Mouse (Mus musculus): ENCODE data around the gene Kmt5b. TPM values are rescaled to one million over a fixed set of nuclear protein-coding genes. Genes with fewer than 3 reads are reported as not detected.
A peak's percentile ranks its signal among the peaks of the same experiment; 100 is the strongest.

Kmt5b gene
- polyA plus RNA-seq, 1 experiment from 2014 or later, result 7.4 TPM

DNA sequence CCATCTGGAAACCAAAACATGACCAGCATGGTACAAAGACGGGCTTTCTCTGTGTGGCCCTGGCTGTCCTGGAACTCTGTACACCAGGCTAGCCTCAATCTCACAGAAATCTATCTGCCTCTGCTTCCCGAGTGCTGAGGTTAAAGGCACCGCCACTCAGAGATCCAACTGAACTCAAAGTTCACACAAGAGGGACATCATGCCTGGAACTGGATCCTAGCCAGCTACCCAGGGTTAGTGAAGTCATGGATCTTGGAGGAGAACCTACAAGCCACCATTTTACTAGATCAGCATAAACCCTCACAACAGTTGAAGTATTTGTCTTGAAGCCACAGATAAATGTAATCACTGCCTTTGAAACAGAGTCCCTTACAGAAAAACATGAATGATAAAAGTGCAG, 31.2 kb upstream of the Kmt5b start:
- Histone ChIP-seq H3K4me2 (ENCODE audit: low read depth, low read length) (no peak overlapping the region), H3K27ac (ENCODE audit: low read length) (no peak overlapping the region), H3K9ac (ENCODE audit: low read depth, low read length) (no peak overlapping the region), H3K9me3 (replicated peaks; ENCODE audit: control insufficient read depth, low read length) (no peaks in the 10 kb centered on the region), H3K4me1 (ENCODE audit: control insufficient read depth, low read depth, low read length) (no peaks in the 10 kb centered on the region), H3K36me3 (ENCODE audit: control insufficient read depth, insufficient read depth) (no peaks in the 10 kb centered on the region), H3K4me3 (ENCODE audit: low read depth, low read length) (no peak overlapping the region), H3K27me3 (ENCODE audit: control insufficient read depth, insufficient read depth, low read depth, low read length) (no peaks in the 10 kb centered on the region)
- 55% methylated on average over 3 of the region's 3 CpGs for WGBS (ENCODE audit: insufficient replicate concordance)
- ATAC-seq (ENCODE audit: low read depth), result no peak

DNA sequence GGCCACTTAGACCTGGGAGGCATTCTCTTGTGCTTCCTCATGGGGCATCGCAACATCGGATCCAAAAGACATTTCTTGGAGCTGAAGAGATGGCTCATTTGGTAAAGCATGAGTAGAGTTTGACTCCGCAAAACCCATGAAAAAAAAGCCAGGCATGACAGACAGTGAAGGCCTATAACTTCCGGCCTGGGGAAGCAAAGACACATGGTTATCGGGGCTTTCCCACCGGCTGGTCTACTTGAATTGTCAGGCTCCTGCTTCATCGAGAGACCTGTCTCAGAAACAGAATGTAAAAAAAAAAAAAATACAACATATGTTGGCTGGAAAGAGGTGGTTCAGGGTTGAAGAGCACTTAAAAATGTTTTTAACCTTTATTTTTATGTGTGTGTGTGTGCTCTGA, 27.6 kb upstream of the Kmt5b start:
- no peak overlapping the region for H3K27ac ChIP-seq (ENCODE audit: low read length)
- WGBS (ENCODE audit: insufficient replicate concordance), result 77% methylated on average over 7 of the region's 7 CpGs
- H3K9me3 ChIP-seq (replicated peaks; ENCODE audit: control insufficient read depth, low read length), result no peaks in the 10 kb centered on the region
- H3K4me3 ChIP-seq (ENCODE audit: low read depth, low read length), result no peak overlapping the region
- H3K27me3 ChIP-seq (ENCODE audit: control insufficient read depth, insufficient read depth, low read depth, low read length), result no peaks in the 10 kb centered on the region
- H3K36me3 ChIP-seq (ENCODE audit: control insufficient read depth, insufficient read depth), result no peaks in the 10 kb centered on the region
- H3K9ac ChIP-seq (ENCODE audit: low read depth, low read length), result no peak overlapping the region
- ATAC-seq (ENCODE audit: low read depth), result no peak
- H3K4me1 ChIP-seq (ENCODE audit: control insufficient read depth, low read depth, low read length), result no peaks in the 10 kb centered on the region; the same call in 1 of the 2 replicates
- no peak overlapping the region for H3K4me2 ChIP-seq (ENCODE audit: low read depth, low read length)

DNA sequence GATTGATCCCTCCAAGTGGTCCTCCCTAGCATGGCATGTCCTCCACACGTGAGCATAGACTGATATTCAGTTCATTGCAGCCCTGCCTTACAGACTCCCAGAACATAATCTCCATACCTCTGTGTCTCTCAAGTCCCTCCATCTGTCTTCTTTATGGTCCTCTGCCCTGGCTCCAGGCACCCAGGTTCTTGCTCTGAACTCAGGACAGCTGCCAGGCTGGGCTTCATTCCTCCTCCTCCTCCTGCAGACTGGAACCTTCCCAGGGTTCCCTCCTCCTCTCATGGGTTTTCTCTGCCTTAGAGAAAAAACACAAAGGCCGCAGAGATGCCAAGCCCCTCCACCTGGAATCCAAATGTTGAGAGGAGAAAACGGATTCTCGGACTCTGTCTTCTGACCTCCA, 24.5 kb upstream of the Kmt5b start:
- Histone ChIP-seq H3K27ac (ENCODE audit: low read length) (no peak overlapping the region), H3K4me2 (ENCODE audit: low read depth, low read length) (no peak overlapping the region), H3K27me3 (ENCODE audit: control insufficient read depth, insufficient read depth, low read depth, low read length) (no peaks in the 10 kb centered on the region), H3K9ac (ENCODE audit: low read depth, low read length) (no peak overlapping the region), H3K36me3 (ENCODE audit: control insufficient read depth, insufficient read depth) (no peaks in the 10 kb centered on the region), H3K4me1 (ENCODE audit: control insufficient read depth, low read depth, low read length) (no peaks in the 10 kb centered on the region; the same call in 1 of the 2 replicates), H3K9me3 (replicated peaks; ENCODE audit: control insufficient read depth, low read length) (peaks cover 3% of the 10 kb centered on the region), H3K4me3 (ENCODE audit: low read depth, low read length) (no peak overlapping the region)
- 62% methylated on average over 4 of the region's 4 CpGs for WGBS (ENCODE audit: insufficient replicate concordance)
- no peak for ATAC-seq (ENCODE audit: low read depth)

DNA sequence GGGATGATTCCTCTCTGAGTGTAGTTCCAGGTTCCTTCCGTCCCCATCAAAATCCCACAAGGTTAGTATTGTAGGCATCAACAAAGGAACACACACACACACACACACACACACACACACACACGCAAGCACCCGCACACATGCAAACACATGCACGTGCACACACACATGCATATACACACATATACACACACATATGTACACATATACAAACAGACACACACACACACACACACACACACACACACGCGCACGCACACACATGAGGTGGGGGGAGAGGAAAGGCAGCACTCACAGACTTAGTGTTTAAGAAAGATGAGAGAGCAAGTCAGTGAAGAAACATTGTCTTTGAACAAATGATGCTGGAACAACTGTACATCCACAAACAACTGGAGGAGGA, 23.9 kb upstream of the Kmt5b start:
- Histone ChIP-seq H3K36me3 (ENCODE audit: control insufficient read depth, insufficient read depth) (no peaks in the 10 kb centered on the region), H3K4me3 (ENCODE audit: low read depth, low read length) (no peak overlapping the region), H3K27me3 (ENCODE audit: control insufficient read depth, insufficient read depth, low read depth, low read length) (no peaks in the 10 kb centered on the region), H3K27ac (ENCODE audit: low read length) (no peak overlapping the region), H3K4me2 (ENCODE audit: low read depth, low read length) (no peak overlapping the region), H3K4me1 (ENCODE audit: control insufficient read depth, low read depth, low read length) (no peaks in the 10 kb centered on the region; the same call in 1 of the 2 replicates), H3K9ac (ENCODE audit: low read depth, low read length) (no peak overlapping the region), H3K9me3 (replicated peaks; ENCODE audit: control insufficient read depth, low read length) (peaks cover 3% of the 10 kb centered on the region)
- ATAC-seq (ENCODE audit: low read depth), result no peak
- 67% methylated on average over 7 of the region's 7 CpGs for WGBS (ENCODE audit: insufficient replicate concordance)

DNA sequence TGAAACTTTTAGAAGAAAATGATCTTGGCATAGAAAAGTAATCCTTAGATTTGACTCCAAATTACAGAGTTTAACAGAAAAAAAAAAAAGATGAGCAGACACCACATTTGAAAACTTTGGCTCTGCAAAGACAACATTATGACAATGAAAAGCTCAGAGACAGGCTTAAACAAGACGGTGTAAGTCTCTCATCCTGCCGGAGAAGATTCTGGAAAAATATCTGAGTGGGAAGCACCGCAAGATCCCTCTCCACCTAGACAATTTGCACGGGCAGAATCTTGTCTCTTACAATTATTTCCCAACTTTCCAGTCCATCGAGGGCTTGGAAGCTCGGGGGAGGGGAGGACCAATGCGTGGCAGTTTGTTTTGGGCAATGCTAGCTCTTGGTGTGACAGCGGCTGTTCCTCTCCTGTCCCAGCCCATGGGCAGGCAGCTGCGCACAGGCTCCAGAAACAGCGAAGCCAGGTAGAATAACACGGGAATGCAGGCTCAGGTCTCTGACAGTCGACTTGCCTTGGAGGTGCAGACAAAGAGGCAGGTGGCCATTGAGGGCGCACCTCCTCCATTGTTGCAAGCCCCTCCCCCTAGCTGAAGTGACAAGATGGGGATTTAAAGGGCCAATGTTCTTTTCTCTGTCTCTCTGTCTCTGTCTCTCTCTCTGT, 23.2 kb upstream of the Kmt5b start:
- H3K9ac ChIP-seq (ENCODE audit: low read depth, low read length), result peak overlapping the region; percentile 45; the same call in 1 of the 2 replicates
- peak overlapping the region; percentile 58 for H3K4me3 ChIP-seq (ENCODE audit: low read depth, low read length)
- H3K27ac ChIP-seq (ENCODE audit: low read length), result no peak overlapping the region
- no peak for ATAC-seq (ENCODE audit: low read depth)
- no peaks in the 10 kb centered on the region for H3K27me3 ChIP-seq (ENCODE audit: control insufficient read depth, insufficient read depth, low read depth, low read length)
- peaks cover 3% of the 10 kb centered on the region for H3K9me3 ChIP-seq (replicated peaks; ENCODE audit: control insufficient read depth, low read length)
- no peaks in the 10 kb centered on the region for H3K36me3 ChIP-seq (ENCODE audit: control insufficient read depth, insufficient read depth)
- H3K4me2 ChIP-seq (ENCODE audit: low read depth, low read length), result peak overlapping the region; percentile 73
- 6% methylated on average over 13 of the region's 13 CpGs for WGBS (ENCODE audit: insufficient replicate concordance)
- no peaks in the 10 kb centered on the region; the same call in 1 of the 2 replicates for H3K4me1 ChIP-seq (ENCODE audit: control insufficient read depth, low read depth, low read length)

DNA sequence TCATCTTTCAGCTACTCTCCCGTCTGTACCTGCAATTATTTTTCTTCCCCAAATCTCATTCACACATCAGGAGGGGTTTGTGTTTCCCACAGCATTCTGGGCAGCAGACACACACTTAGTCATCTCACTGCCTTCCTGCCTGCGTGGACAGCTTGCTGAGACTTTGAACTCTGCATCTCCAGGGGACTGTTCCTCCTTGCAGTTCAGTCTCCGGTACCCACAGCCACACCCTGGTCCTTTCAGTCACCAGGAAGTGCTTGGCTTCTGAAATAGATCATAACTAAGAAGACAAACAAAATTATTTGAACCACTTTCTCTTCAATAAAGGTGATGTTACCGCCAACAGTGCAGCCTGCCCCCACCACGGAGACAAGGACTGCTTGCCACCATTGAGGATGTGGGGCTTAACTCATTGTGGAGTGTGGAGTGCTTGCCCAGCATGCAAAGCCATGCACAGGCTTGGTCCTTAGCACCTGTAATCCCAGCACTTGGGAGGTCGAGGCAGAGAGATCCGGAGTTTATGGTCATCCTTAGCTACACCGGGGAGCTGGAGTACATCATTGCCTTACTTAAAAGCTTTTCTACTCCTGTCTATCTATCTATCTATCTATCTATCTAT, 14.5 kb upstream of the Kmt5b start:
- no peak overlapping the region for H3K4me2 ChIP-seq (ENCODE audit: low read depth, low read length)
- H3K27me3 ChIP-seq (ENCODE audit: control insufficient read depth, insufficient read depth, low read depth, low read length), result no peaks in the 10 kb centered on the region
- H3K4me1 ChIP-seq (ENCODE audit: control insufficient read depth, low read depth, low read length), result no peaks in the 10 kb centered on the region
- H3K36me3 ChIP-seq (ENCODE audit: control insufficient read depth, insufficient read depth), result no peaks in the 10 kb centered on the region
- no peaks in the 10 kb centered on the region for H3K9me3 ChIP-seq (replicated peaks; ENCODE audit: control insufficient read depth, low read length)
- 36% methylated on average over 8 of the region's 8 CpGs for WGBS (ENCODE audit: insufficient replicate concordance)
- H3K9ac ChIP-seq (ENCODE audit: low read depth, low read length), result no peak overlapping the region
- H3K27ac ChIP-seq (ENCODE audit: low read length), result no peak overlapping the region
- no peak overlapping the region for H3K4me3 ChIP-seq (ENCODE audit: low read depth, low read length)
- no peak for ATAC-seq (ENCODE audit: low read depth)

DNA sequence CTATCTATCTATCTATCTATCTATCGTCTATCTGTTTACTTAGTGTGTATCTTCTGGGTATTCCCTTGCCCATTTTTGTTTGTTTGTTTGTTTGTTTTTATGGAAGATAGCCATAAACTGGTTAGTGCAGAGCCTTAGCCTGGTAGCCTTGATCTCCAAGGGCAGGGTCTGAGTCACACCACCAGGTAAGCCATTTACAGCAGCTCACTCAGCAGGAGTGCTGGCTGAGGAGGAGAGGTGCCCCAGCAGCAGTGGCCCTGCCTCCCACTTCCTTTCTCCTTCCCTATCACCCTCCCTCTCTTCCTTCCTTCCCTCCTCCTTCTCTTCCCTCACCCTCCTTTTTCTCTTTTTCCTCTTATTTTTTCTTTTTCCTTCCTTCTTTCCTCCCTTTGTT, 14.0 kb upstream of the Kmt5b start:
- no peaks in the 10 kb centered on the region for H3K9me3 ChIP-seq (replicated peaks; ENCODE audit: control insufficient read depth, low read length)
- H3K27me3 ChIP-seq (ENCODE audit: control insufficient read depth, insufficient read depth, low read depth, low read length), result no peaks in the 10 kb centered on the region
- no peak overlapping the region for H3K27ac ChIP-seq (ENCODE audit: low read length)
- WGBS (ENCODE audit: insufficient replicate concordance), result 48% methylated on average over 1 of the region's 1 CpGs
- no peaks in the 10 kb centered on the region for H3K36me3 ChIP-seq (ENCODE audit: control insufficient read depth, insufficient read depth)
- no peaks in the 10 kb centered on the region for H3K4me1 ChIP-seq (ENCODE audit: control insufficient read depth, low read depth, low read length)
- H3K9ac ChIP-seq (ENCODE audit: low read depth, low read length), result no peak overlapping the region
- no peak overlapping the region for H3K4me2 ChIP-seq (ENCODE audit: low read depth, low read length)
- no peak for ATAC-seq (ENCODE audit: low read depth)
- no peak overlapping the region for H3K4me3 ChIP-seq (ENCODE audit: low read depth, low read length)

DNA sequence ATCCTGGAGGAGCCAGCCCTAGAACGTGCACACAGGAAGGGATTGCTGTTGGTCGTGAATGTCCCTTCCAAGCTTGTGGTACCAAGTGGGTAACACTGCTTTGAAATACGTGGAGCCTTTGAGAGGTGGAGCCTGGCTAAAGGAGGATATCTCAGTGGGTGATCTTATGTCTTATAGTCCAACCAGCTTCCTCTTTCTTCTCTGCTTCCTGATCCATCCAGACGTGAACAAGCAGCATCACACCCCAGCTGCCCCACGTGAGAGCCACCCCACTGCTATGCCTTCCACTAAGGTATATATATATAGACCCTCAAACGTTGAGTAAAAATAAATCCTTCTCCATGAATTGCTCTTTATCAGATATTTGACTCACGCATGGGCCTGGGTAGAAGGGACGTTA, 13.5 kb upstream of the Kmt5b start:
- no peaks in the 10 kb centered on the region for H3K9me3 ChIP-seq (replicated peaks; ENCODE audit: control insufficient read depth, low read length)
- no peak overlapping the region for H3K4me2 ChIP-seq (ENCODE audit: low read depth, low read length)
- no peak overlapping the region for H3K27ac ChIP-seq (ENCODE audit: low read length)
- 20% methylated on average over 8 of the region's 8 CpGs for WGBS (ENCODE audit: insufficient replicate concordance)
- no peak overlapping the region for H3K9ac ChIP-seq (ENCODE audit: low read depth, low read length)
- H3K4me3 ChIP-seq (ENCODE audit: low read depth, low read length), result no peak overlapping the region
- H3K36me3 ChIP-seq (ENCODE audit: control insufficient read depth, insufficient read depth), result no peaks in the 10 kb centered on the region
- H3K4me1 ChIP-seq (ENCODE audit: control insufficient read depth, low read depth, low read length), result no peaks in the 10 kb centered on the region
- no peak for ATAC-seq (ENCODE audit: low read depth)
- H3K27me3 ChIP-seq (ENCODE audit: control insufficient read depth, insufficient read depth, low read depth, low read length), result no peaks in the 10 kb centered on the region

DNA sequence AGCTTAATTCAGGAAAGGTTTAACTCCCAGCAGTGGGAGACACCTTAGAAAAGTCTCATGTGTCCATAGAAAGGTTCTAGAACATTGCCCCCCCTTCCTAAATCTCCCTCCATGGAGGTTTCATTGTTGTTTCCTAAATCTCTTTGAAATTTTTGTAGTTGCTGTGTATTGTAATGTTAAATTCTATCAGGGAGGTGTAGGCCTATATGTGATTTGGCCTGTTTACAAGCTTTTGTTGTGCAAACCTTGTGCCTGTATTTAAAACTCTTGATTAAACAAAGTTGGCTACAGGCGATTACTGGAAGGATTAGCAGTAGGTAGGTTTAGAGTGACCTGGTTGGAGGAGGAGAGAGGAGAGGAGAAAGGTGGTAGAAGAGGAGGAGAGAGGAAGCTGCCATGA, 9.4 kb upstream of the Kmt5b start:
- 47% methylated on average over 1 of the region's 1 CpGs for WGBS (ENCODE audit: insufficient replicate concordance)
- ATAC-seq (ENCODE audit: low read depth), result no peak
- Histone ChIP-seq H3K4me2 (ENCODE audit: low read depth, low read length) (no peak overlapping the region), H3K36me3 (ENCODE audit: control insufficient read depth, insufficient read depth) (no peaks in the 10 kb centered on the region), H3K4me3 (ENCODE audit: low read depth, low read length) (no peak overlapping the region), H3K4me1 (ENCODE audit: control insufficient read depth, low read depth, low read length) (no peaks in the 10 kb centered on the region), H3K9ac (ENCODE audit: low read depth, low read length) (no peak overlapping the region), H3K27me3 (ENCODE audit: control insufficient read depth, insufficient read depth, low read depth, low read length) (no peaks in the 10 kb centered on the region), H3K9me3 (replicated peaks; ENCODE audit: control insufficient read depth, low read length) (no peaks in the 10 kb centered on the region), H3K27ac (ENCODE audit: low read length) (no peak overlapping the region)

Data from liver, embryonic 16.5 days (tissue).